Mouse (Mus musculus): ENCODE results near the gene Krt86.
"Not testable (repeated sequence)": the region's sequence is repeated elsewhere in the genome, so short reads cannot be mapped to it uniquely, and the experiment has no call there.

Gene Krt86

GRCm38 (mm10) chr15:101493713-101494112, 20.4 kb downstream of the Krt86 start:
- no peak for DNase-seq

DNA sequence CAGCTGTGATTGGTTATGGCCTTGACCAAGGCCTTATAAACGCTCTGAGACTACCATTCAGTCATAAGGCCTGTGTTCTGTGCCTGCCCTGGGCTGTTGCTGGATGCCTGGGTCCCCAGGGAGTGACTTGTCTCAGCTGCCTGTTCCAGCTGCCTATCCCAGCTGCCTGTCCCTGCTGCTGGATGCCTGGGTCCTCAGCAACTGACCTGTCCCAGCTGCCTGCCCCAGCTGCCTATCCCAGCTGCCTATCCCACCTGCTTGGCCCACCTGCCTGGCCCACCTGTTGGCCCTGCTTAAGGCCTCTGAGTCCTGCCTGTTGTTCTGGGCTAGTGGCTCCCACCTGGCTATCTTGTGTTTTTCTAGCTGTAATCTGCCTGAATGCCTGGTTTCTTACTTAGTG, 20.9 kb downstream of the Krt86 start:
- no peak for DNase-seq

DNA sequence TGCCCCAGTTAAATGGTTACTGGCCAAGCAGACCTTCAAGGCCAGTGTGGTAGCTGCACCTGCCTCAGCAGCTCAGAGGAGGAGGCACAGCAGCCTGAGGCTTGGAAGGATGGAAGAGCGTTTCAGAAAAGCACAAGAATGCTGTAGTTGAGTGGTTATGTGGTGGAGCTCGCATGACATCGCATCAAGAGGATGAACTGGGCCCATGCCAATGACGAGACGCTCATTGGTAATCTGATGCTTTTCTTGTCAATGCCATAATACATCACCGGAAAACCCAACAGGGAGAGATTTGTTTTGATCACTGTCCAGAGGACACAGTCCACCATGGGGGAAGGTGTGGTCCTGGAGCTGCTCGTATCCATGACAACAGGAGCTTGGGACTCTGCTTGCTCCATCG, 22.0 kb downstream of the Krt86 start:
- no peak for DNase-seq

- DNase-seq = peak; percentile 36 to 54
Measured at GRCm38 (mm10) chr15:101497181-101497580, 23.9 kb downstream of the Krt86 start.

- DNase-seq = peak; percentile 27 to 55
Measured at GRCm38 (mm10) chr15:101506896-101507758, 33.8 kb downstream of the Krt86 start.

- DNase-seq = peak; percentile 4 to 46
Measured at GRCm38 (mm10) chr15:101508247-101508646, 35.0 kb downstream of the Krt86 start.

DNA sequence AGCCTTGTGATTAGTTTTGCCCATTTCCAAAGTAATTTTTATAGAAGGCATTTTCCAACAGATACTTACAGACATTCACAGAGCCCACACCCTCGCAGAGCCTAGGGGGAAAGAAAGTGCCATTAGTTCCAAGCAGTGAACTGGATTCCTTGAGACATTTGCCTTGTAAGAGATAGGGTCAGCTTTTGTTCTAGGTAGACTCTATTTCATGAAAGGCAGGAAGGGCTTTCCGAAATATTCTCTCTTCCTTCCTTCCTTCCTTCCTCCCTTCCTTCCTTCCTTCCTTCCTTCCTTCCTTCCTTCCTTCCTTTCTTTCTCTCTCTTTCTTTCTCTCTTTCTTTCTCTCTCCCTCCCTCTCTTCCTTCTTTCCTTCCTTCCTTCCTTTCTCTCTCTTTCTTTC, 43.9 kb downstream of the Krt86 start, which contains the start of gene Gm49425:
TSS of gene Gm49425 (minus strand) at position 101 of the 400 bp plus-strand sequence.
- not testable (repeated sequence) for DNase-seq

DNA sequence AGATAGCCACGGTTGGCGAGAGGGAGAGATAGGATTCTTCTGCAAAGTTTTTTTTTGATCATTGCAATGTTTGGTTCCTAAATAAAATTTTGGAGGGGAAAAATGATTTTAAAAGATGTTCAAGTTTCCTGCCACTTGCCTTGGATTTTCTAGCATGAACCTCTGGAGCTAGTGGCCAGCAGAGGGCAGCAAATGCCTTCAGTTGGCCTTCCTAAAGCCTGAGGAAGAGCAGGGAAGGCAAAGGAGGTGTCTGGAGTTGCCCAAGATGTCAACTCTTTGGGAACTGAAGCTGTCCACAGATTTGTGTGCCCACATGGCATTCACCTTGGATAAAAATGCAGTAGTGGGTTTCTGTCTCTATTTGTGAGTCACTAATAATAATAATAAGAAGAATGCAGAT, 46.5 kb downstream of the Krt86 start:
- peak; percentile 82 to 90 for DNase-seq

GRCm38 (mm10) chr15:101522556-101523232, 49.4 kb downstream of the Krt86 start:
- peak; percentile 32 to 70 for DNase-seq

Measured in kidney, postnatal 25 days (tissue).